Mouse (Mus musculus): ENCODE measurements around the gene Tnik. TPM values are rescaled to one million over a fixed set of nuclear protein-coding genes. Genes with fewer than 3 reads are reported as not detected.

The Tnik gene
- polyA plus RNA-seq, 1 experiment: 0.83 TPM

- H3K36me3 ChIP-seq (ENCODE audit: control insufficient read depth, insufficient read depth, low read length): no peaks in the 10 kb centered on the region
- H3K27ac ChIP-seq (ENCODE audit: insufficient read depth, low read depth, low read length): no peak overlapping the region
- no peaks in the 10 kb centered on the region; the same call in 1 of the 2 replicates for H3K27me3 ChIP-seq (replicated peaks; ENCODE audit: control insufficient read depth, insufficient read depth, low read length)
- no peak for DNase-seq
- TF ChIP-seq CTCF (conservative IDR thresholded peaks at IDR 0.05; ENCODE audit: insufficient read depth, insufficient read length, low read depth, low read length) (no peak), POLR2A (IDR thresholded peaks at IDR 0.05; ENCODE audit: low read depth, low read length) (no peak)
- WGBS: 89% methylated on average over 4 of the region's 4 CpGs
- H3K4me1 ChIP-seq (ENCODE audit: control insufficient read depth, insufficient read depth, low read length): no peaks in the 10 kb centered on the region
- no peak overlapping the region for H3K4me3 ChIP-seq (ENCODE audit: insufficient read depth, low read depth, low read length)
Measured at GRCm38 (mm10) chr3:28274763-28275162, 11.7 kb downstream of the Tnik start.

- Histone ChIP-seq H3K27ac (ENCODE audit: insufficient read depth, low read depth, low read length) (no peak overlapping the region), H3K27me3 (replicated peaks; ENCODE audit: control insufficient read depth, insufficient read depth, low read length) (no peaks in the 10 kb centered on the region), H3K4me3 (ENCODE audit: insufficient read depth, low read depth, low read length) (no peak overlapping the region), H3K4me1 (ENCODE audit: control insufficient read depth, insufficient read depth, low read length) (no peaks in the 10 kb centered on the region), H3K36me3 (ENCODE audit: control insufficient read depth, insufficient read depth, low read length) (no peaks in the 10 kb centered on the region)
- TF ChIP-seq CTCF (conservative IDR thresholded peaks at IDR 0.05; ENCODE audit: insufficient read depth, insufficient read length, low read depth, low read length): no peak
- TF ChIP-seq POLR2A (IDR thresholded peaks at IDR 0.05; ENCODE audit: low read depth, low read length): no peak
- no peak for DNase-seq
- 55% methylated on average over 1 of the region's 1 CpGs for WGBS
Measured at GRCm38 (mm10) chr3:28289693-28290092, 26.7 kb downstream of the Tnik start.

GRCm38 (mm10) chr3:28301378-28301777 lies 38.4 kb downstream of the Tnik start:
- TF ChIP-seq POLR2A (IDR thresholded peaks at IDR 0.05; ENCODE audit: low read depth, low read length) (no peak), CTCF (conservative IDR thresholded peaks at IDR 0.05; ENCODE audit: insufficient read depth, insufficient read length, low read depth, low read length) (no peak)
- Histone ChIP-seq H3K36me3 (ENCODE audit: control insufficient read depth, insufficient read depth, low read length) (no peaks in the 10 kb centered on the region), H3K4me3 (ENCODE audit: insufficient read depth, low read depth, low read length) (no peak overlapping the region), H3K27ac (ENCODE audit: insufficient read depth, low read depth, low read length) (no peak overlapping the region), H3K4me1 (ENCODE audit: control insufficient read depth, insufficient read depth, low read length) (no peaks in the 10 kb centered on the region), H3K27me3 (replicated peaks; ENCODE audit: control insufficient read depth, insufficient read depth, low read length) (no peaks in the 10 kb centered on the region)
- DNase-seq: no peak
- 57% methylated on average over 4 of the region's 4 CpGs for WGBS

GRCm38 (mm10) chr3:28303915-28304314 lies 40.9 kb downstream of the Tnik start:
- Histone ChIP-seq H3K4me3 (ENCODE audit: insufficient read depth, low read depth, low read length) (no peak overlapping the region), H3K4me1 (ENCODE audit: control insufficient read depth, insufficient read depth, low read length) (no peaks in the 10 kb centered on the region), H3K27ac (ENCODE audit: insufficient read depth, low read depth, low read length) (no peak overlapping the region), H3K36me3 (ENCODE audit: control insufficient read depth, insufficient read depth, low read length) (no peaks in the 10 kb centered on the region), H3K27me3 (replicated peaks; ENCODE audit: control insufficient read depth, insufficient read depth, low read length) (no peaks in the 10 kb centered on the region)
- DNase-seq: no peak
- WGBS: 82% methylated on average over 5 of the region's 5 CpGs
- TF ChIP-seq POLR2A (IDR thresholded peaks at IDR 0.05; ENCODE audit: low read depth, low read length): no peak
- TF ChIP-seq CTCF (conservative IDR thresholded peaks at IDR 0.05; ENCODE audit: insufficient read depth, insufficient read length, low read depth, low read length): no peak

- 61% methylated on average over 3 of the region's 3 CpGs for WGBS
- Histone ChIP-seq H3K36me3 (ENCODE audit: control insufficient read depth, insufficient read depth, low read length) (no peaks in the 10 kb centered on the region), H3K4me1 (ENCODE audit: control insufficient read depth, insufficient read depth, low read length) (no peaks in the 10 kb centered on the region), H3K27me3 (replicated peaks; ENCODE audit: control insufficient read depth, insufficient read depth, low read length) (no peaks in the 10 kb centered on the region), H3K4me3 (ENCODE audit: insufficient read depth, low read depth, low read length) (no peak overlapping the region), H3K27ac (ENCODE audit: insufficient read depth, low read depth, low read length) (no peak overlapping the region)
- TF ChIP-seq POLR2A (IDR thresholded peaks at IDR 0.05; ENCODE audit: low read depth, low read length) (no peak), CTCF (conservative IDR thresholded peaks at IDR 0.05; ENCODE audit: insufficient read depth, insufficient read length, low read depth, low read length) (no peak)
- DNase-seq: no peak
Measured at GRCm38 (mm10) chr3:28306852-28307251, 43.8 kb downstream of the Tnik start.

GRCm38 (mm10) chr3:28314438-28314837 lies 51.4 kb downstream of the Tnik start:
- WGBS: 93% methylated on average over 2 of the region's 2 CpGs
- Histone ChIP-seq H3K27me3 (replicated peaks; ENCODE audit: control insufficient read depth, insufficient read depth, low read length) (no peaks in the 10 kb centered on the region), H3K27ac (ENCODE audit: insufficient read depth, low read depth, low read length) (no peak overlapping the region), H3K36me3 (ENCODE audit: control insufficient read depth, insufficient read depth, low read length) (no peaks in the 10 kb centered on the region), H3K4me1 (ENCODE audit: control insufficient read depth, insufficient read depth, low read length) (no peaks in the 10 kb centered on the region), H3K4me3 (ENCODE audit: insufficient read depth, low read depth, low read length) (no peak overlapping the region)
- no peak for DNase-seq
- no peak for TF ChIP-seq CTCF (conservative IDR thresholded peaks at IDR 0.05; ENCODE audit: insufficient read depth, insufficient read length, low read depth, low read length)
- no peak for TF ChIP-seq POLR2A (IDR thresholded peaks at IDR 0.05; ENCODE audit: low read depth, low read length)

- Histone ChIP-seq H3K4me1 (ENCODE audit: control insufficient read depth, insufficient read depth, low read length) (no peaks in the 10 kb centered on the region), H3K4me3 (ENCODE audit: insufficient read depth, low read depth, low read length) (no peak overlapping the region), H3K27me3 (replicated peaks; ENCODE audit: control insufficient read depth, insufficient read depth, low read length) (no peaks in the 10 kb centered on the region), H3K36me3 (ENCODE audit: control insufficient read depth, insufficient read depth, low read length) (no peaks in the 10 kb centered on the region), H3K27ac (ENCODE audit: insufficient read depth, low read depth, low read length) (no peak overlapping the region)
- TF ChIP-seq POLR2A (IDR thresholded peaks at IDR 0.05; ENCODE audit: low read depth, low read length) (no peak), CTCF (conservative IDR thresholded peaks at IDR 0.05; ENCODE audit: insufficient read depth, insufficient read length, low read depth, low read length) (no peak)
- DNase-seq: no peak
- 69% methylated on average over 1 of the region's 1 CpGs for WGBS
Measured at GRCm38 (mm10) chr3:28317339-28317738, 54.3 kb downstream of the Tnik start.

- no peak overlapping the region for H3K27ac ChIP-seq (ENCODE audit: insufficient read depth, low read depth, low read length)
- no peaks in the 10 kb centered on the region for H3K4me1 ChIP-seq (ENCODE audit: control insufficient read depth, insufficient read depth, low read length)
- TF ChIP-seq POLR2A (IDR thresholded peaks at IDR 0.05; ENCODE audit: low read depth, low read length): no peak
- no peak overlapping the region for H3K4me3 ChIP-seq (ENCODE audit: insufficient read depth, low read depth, low read length)
- DNase-seq: no peak
- 88% methylated on average over 8 of the region's 8 CpGs for WGBS
- H3K27me3 ChIP-seq (replicated peaks; ENCODE audit: control insufficient read depth, insufficient read depth, low read length): no peaks in the 10 kb centered on the region
- H3K36me3 ChIP-seq (ENCODE audit: control insufficient read depth, insufficient read depth, low read length): no peaks in the 10 kb centered on the region
Measured at GRCm38 (mm10) chr3:28321635-28322034, 58.6 kb downstream of the Tnik start.

Data from kidney, adult 2 months (tissue).